Mouse (Mus musculus) MEL (cell line): ENCODE measurements around the gene Muc5ac. TPM values are rescaled to one million over a fixed set of nuclear protein-coding genes. Genes with fewer than 3 reads are reported as not detected.

Experiments
- DNase-seq: peaks from one replicate; pipeline ENCODE4 v3.0.0; 2011; ENCODE audit warnings: low read depth, low spot score
- H3K27ac ChIP-seq: 2 replicates; pipeline ENCODE4 v1.5.1; 2012; ENCODE audit warnings: low read depth, mild to moderate bottlenecking, control low read depth, low read length, moderate library complexity; ENCODE audit not compliant: control insufficient read depth
- H3K27me3 ChIP-seq, 2 experiments: fragments of 150-350 bp in 1 of 2; sonication (generic) in 1 of 2; 2 replicates each; pipeline ENCODE4 v1.6.1; 2012; ENCODE audit warnings: low read length in 2 of 2, mild to moderate bottlenecking in 2 of 2, improper control_type of control experiment in 1 of 2, moderate library complexity in 1 of 2; ENCODE audit not compliant: insufficient read depth in 2 of 2, control insufficient read depth in 1 of 2
- H3K36me3 ChIP-seq, 2 experiments: 2 replicates each; pipeline ENCODE4 v1.6.1; 2012 to 2014; ENCODE audit warnings: low read length in 2 of 2, improper control_type of control experiment in 1 of 2, inconsistent platforms in 1 of 2, mild to moderate bottlenecking in 1 of 2; ENCODE audit not compliant: insufficient read depth in 2 of 2, control insufficient read depth in 1 of 2
- H3K4me1 ChIP-seq, 2 experiments: fragments of 150-350 bp in 1 of 2; sonication (generic) in 1 of 2; 2 replicates each; pipeline ENCODE4 v1.6.1; 2012; ENCODE audit warnings: low read length in 2 of 2, improper control_type of control experiment in 1 of 2, mild to moderate bottlenecking in 1 of 2; ENCODE audit not compliant: insufficient read depth in 2 of 2, control insufficient read depth in 1 of 2
- H3K4me3 ChIP-seq, 2 experiments: fragments of 150-350 bp in 1 of 2; sonication (generic) in 1 of 2; 2 replicates each; pipeline ENCODE4 v1.5.1; 2012; ENCODE audit warnings: low read depth in 2 of 2, low read length in 2 of 2, mild to moderate bottlenecking in 2 of 2, moderate library complexity in 2 of 2, control low read depth in 1 of 2, improper control_type of control experiment in 1 of 2; ENCODE audit not compliant: control insufficient read depth in 1 of 2, insufficient read depth in 1 of 2
- H3K79me2 ChIP-seq: 2 replicates; pipeline ENCODE4 v1.6.1; 2012; ENCODE audit warnings: mild to moderate bottlenecking, low read length, moderate library complexity; ENCODE audit not compliant: control insufficient read depth, poor library complexity, insufficient read depth
- H3K9ac ChIP-seq: 2 replicates; pipeline ENCODE4 v1.6.1; 2012; ENCODE audit warnings: low read depth, mild to moderate bottlenecking, control low read depth, low read length, moderate library complexity; ENCODE audit not compliant: control insufficient read depth, poor library complexity, severe bottlenecking
- H3K9me3 ChIP-seq: fragments of 150-350 bp; sonication (generic); replicated peaks from 2 replicates; pipeline ENCODE4 v1.6.1; 2012; ENCODE audit warnings: mild to moderate bottlenecking, low read length, improper control_type of control experiment, moderate library complexity; ENCODE audit not compliant: insufficient read depth
- BHLHE40 ChIP-seq: IDR thresholded peaks from 2 replicates; pipeline ENCODE4 v1.6.1; 2012; ENCODE audit warnings: low read depth, mild to moderate bottlenecking, inconsistent platforms, low read length, improper control_type of control experiment, borderline replicate concordance
- CHD1 ChIP-seq: IDR thresholded peaks from 2 replicates; pipeline ENCODE4 v1.6.1; 2012; ENCODE audit warnings: low read depth, mild to moderate bottlenecking, inconsistent platforms, low read length, improper control_type of control experiment
- CHD2 ChIP-seq: IDR thresholded peaks from 2 replicates; pipeline ENCODE4 v1.6.1; 2011; ENCODE audit warnings: low read length, improper control_type of control experiment
- CTCF ChIP-seq, 3 experiments: IDR thresholded peaks in 2 of 3; conservative IDR thresholded peaks in 1 of 3; 2 replicates each; pipeline ENCODE4 v1.5.1; 2011 to 2012; ENCODE audit warnings: low read length in 3 of 3, low read depth in 2 of 3, mild to moderate bottlenecking in 2 of 3, improper control_type of control experiment in 1 of 3, inconsistent platforms in 1 of 3, mixed read lengths in 1 of 3, moderate library complexity in 1 of 3; ENCODE audit not compliant: control insufficient read depth in 1 of 3, insufficient read depth in 1 of 3, poor library complexity in 1 of 3, severe bottlenecking in 1 of 3
- E2F4 ChIP-seq: IDR thresholded peaks from 2 replicates; pipeline ENCODE4 v1.6.1; 2011; ENCODE audit warnings: low read depth, low read length, improper control_type of control experiment, borderline replicate concordance
- ELF1 ChIP-seq: IDR thresholded peaks from 2 replicates; pipeline ENCODE4 v1.6.1; 2014; ENCODE audit warnings: low read depth, mild to moderate bottlenecking, inconsistent platforms, low read length, improper control_type of control experiment, moderate library complexity
- EP300 ChIP-seq, 2 experiments: IDR thresholded peaks; 2 replicates each; pipeline ENCODE4 v1.6.1; 2011; ENCODE audit warnings: improper control_type of control experiment in 2 of 2, low read length in 2 of 2, low read depth in 1 of 2, mild to moderate bottlenecking in 1 of 2
- ETS1 ChIP-seq: IDR thresholded peaks from 2 replicates; pipeline ENCODE4 v1.6.1; 2012; ENCODE audit warnings: low read depth, mild to moderate bottlenecking, inconsistent platforms, low read length, improper control_type of control experiment, moderate library complexity
- GABPA ChIP-seq: IDR thresholded peaks from 2 replicates; pipeline ENCODE4 v1.6.1; 2012; ENCODE audit warnings: low read depth, mild to moderate bottlenecking, inconsistent platforms, low read length, improper control_type of control experiment, moderate library complexity
- GATA1 ChIP-seq: IDR thresholded peaks from 2 replicates; pipeline ENCODE4 v1.6.1; 2011; ENCODE audit warnings: low read depth, low read length, improper control_type of control experiment
- HCFC1 ChIP-seq: IDR thresholded peaks from 2 replicates; pipeline ENCODE4 v1.6.1; 2012; ENCODE audit warnings: low read depth, mild to moderate bottlenecking, inconsistent platforms, low read length, improper control_type of control experiment, moderate library complexity
- JUND ChIP-seq: IDR thresholded peaks from 2 replicates; pipeline ENCODE4 v1.6.1; 2011; ENCODE audit warnings: low read depth, mild to moderate bottlenecking, improper control_type of control experiment, low read length
- KAT2A ChIP-seq: conservative IDR thresholded peaks from 2 replicates; pipeline ENCODE4 v1.6.1; 2012; ENCODE audit warnings: low read depth, low read length, improper control_type of control experiment, inconsistent platforms
- MAX ChIP-seq: IDR thresholded peaks from 2 replicates; pipeline ENCODE4 v1.6.1; 2011; ENCODE audit warnings: low read length, improper control_type of control experiment
- MAZ ChIP-seq: IDR thresholded peaks from 2 replicates; pipeline ENCODE4 v1.6.1; 2012; ENCODE audit warnings: low read depth, mild to moderate bottlenecking, inconsistent platforms, low read length, improper control_type of control experiment
- MEF2A ChIP-seq: IDR thresholded peaks from 2 replicates; pipeline ENCODE4 v1.6.1; 2014; ENCODE audit warnings: low read depth, mild to moderate bottlenecking, inconsistent platforms, low read length, improper control_type of control experiment; ENCODE audit not compliant: poor library complexity, insufficient replicate concordance, severe bottlenecking; ENCODE audit errors: extremely low read depth
- MXI1 ChIP-seq: IDR thresholded peaks from 2 replicates; pipeline ENCODE4 v1.6.1; 2011; ENCODE audit warnings: mild to moderate bottlenecking, low read depth, low read length, improper control_type of control experiment
- MYB ChIP-seq: IDR thresholded peaks from 2 replicates; pipeline ENCODE4 v1.6.1; 2011; ENCODE audit warnings: mild to moderate bottlenecking, low read depth, low read length, improper control_type of control experiment
- MYC ChIP-seq: IDR thresholded peaks from 2 replicates; pipeline ENCODE4 v1.6.1; 2011; ENCODE audit warnings: low read depth, mild to moderate bottlenecking, low read length, improper control_type of control experiment, moderate library complexity
- NELFE ChIP-seq: IDR thresholded peaks from 2 replicates; pipeline ENCODE4 v1.6.1; 2011; ENCODE audit warnings: low read depth, low read length, improper control_type of control experiment
- POLR2AphosphoS5 ChIP-seq: IDR thresholded peaks from 2 replicates; pipeline ENCODE4 v1.6.1; 2012; ENCODE audit warnings: low read depth, borderline replicate concordance, mild to moderate bottlenecking, inconsistent platforms, low read length, moderate library complexity, mixed read lengths
- RAD21 ChIP-seq: IDR thresholded peaks from 2 replicates; pipeline ENCODE4 v1.6.1; 2011; ENCODE audit warnings: mild to moderate bottlenecking, low read depth, low read length, improper control_type of control experiment
- RCOR1 ChIP-seq: IDR thresholded peaks from 2 replicates; pipeline ENCODE4 v1.6.1; 2012; ENCODE audit warnings: low read depth, mild to moderate bottlenecking, inconsistent platforms, low read length, improper control_type of control experiment
- SIN3A ChIP-seq: IDR thresholded peaks from 2 replicates; pipeline ENCODE4 v1.6.1; 2012; ENCODE audit warnings: low read length, improper control_type of control experiment, inconsistent platforms
- TCF12 ChIP-seq: IDR thresholded peaks from 2 replicates; pipeline ENCODE4 v1.6.1; 2014; ENCODE audit warnings: low read depth, mild to moderate bottlenecking, inconsistent platforms, low read length, improper control_type of control experiment, moderate library complexity
- UBTF ChIP-seq: IDR thresholded peaks from 2 replicates; pipeline ENCODE4 v1.6.1; 2012; ENCODE audit warnings: low read depth, mild to moderate bottlenecking, inconsistent platforms, low read length, improper control_type of control experiment, moderate library complexity, borderline replicate concordance; ENCODE audit not compliant: insufficient read depth
- USF1 ChIP-seq: IDR thresholded peaks from 2 replicates; pipeline ENCODE4 v1.6.1; 2014; ENCODE audit warnings: low read depth, mild to moderate bottlenecking, inconsistent platforms, low read length, improper control_type of control experiment, moderate library complexity
- ZC3H11A ChIP-seq: IDR thresholded peaks from 2 replicates; pipeline ENCODE4 v1.6.1; 2012; ENCODE audit warnings: low read depth, mild to moderate bottlenecking, inconsistent platforms, low read length, improper control_type of control experiment
- ZKSCAN1 ChIP-seq: IDR thresholded peaks from 2 replicates; pipeline ENCODE4 v1.6.1; 2012; ENCODE audit warnings: low read depth, mild to moderate bottlenecking, inconsistent platforms, low read length, improper control_type of control experiment, moderate library complexity
- ZMIZ1 ChIP-seq: IDR thresholded peaks from 2 replicates; pipeline ENCODE4 v1.6.1; 2012; ENCODE audit warnings: low read depth, mild to moderate bottlenecking, inconsistent platforms, low read length, improper control_type of control experiment, moderate library complexity
- polyA plus RNA-seq, 2 experiments: library from polyadenylated mRNA; stranded (reverse) in 1 of 2; unstranded in 1 of 2; fragments of >175 nt in 1 of 2; fragments of >200 nt in 1 of 2; gene quantifications; 2 replicates each; pipeline versions ENCODE4 v1.2.1 to v1.2.4; 2012; ENCODE audit warnings: low replicate concordance in 2 of 2, low read depth in 1 of 2; ENCODE audit not compliant: insufficient read length in 2 of 2, insufficient read depth in 1 of 2, missing spikeins in 1 of 2
- total RNA-seq: library from RNA; depleted of rRNA; stranded (reverse); fragments of 300-350 nt; gene quantifications from 2 replicates; pipeline ENCODE4 v1.2.3, GENCODE M21; 2012

Gene Muc5ac
- total and polyA plus RNA-seq, 3 experiments = not detected

DNA sequence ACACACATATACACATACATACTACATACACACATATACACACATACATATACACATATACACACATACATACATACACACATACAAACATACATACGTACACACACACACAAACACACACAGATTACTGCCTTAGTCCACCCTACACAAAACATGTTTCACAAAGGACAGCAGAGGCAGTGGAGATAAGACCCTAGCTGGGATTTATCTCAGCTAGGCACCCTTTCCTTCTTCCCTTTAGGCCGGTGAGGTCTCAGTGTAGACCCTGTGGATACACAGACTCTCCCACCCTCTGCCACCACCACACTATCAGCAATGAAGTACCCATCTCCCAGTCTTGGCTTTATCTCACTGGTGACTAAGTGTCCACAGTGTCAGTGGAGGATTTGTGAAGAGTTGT, 13.9 kb upstream of the Muc5ac start (continued):
- TF ChIP-seq CHD2 (no peak), MEF2A (no peak), POLR2AphosphoS5 (no peak), RAD21 (no peak), ZKSCAN1 (no peak), UBTF (no peak), ZC3H11A (no peak), ELF1 (no peak), MXI1 (no peak), NELFE (no peak), MAX (no peak), KAT2A (no peak), HCFC1 (no peak)

DNA sequence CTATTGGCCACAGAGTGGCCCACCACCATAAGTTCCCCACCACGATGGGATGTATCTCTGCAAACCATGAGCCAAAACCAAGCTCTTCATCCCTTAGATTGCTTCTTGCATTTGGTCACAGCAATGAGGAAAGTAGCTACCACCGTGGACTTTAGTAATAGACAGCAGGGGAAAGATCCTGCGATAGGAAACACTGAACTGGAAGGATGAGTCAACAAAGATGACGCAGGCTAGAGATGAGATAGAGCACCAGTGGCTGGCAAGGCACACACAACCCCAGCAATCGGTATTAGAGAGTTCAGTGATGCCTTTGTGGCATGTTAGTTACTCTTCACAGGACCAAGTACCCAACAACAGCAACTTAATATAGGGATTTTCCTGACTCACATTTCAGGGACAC, 12.6 kb upstream of the Muc5ac start:
- Histone ChIP-seq H3K9me3 (no peaks in the 10 kb centered on the region), H3K27ac (no peak overlapping the region; the same call in 1 of the 2 replicates), H3K79me2 (no peaks in the 10 kb centered on the region), H3K4me1 (peaks cover 32 to 53% of the 10 kb centered on the region in 2 experiments), H3K27me3 (peaks cover 2 to 6% of the 10 kb centered on the region in 2 experiments; a peak in 3 of 4 replicates), H3K9ac (no peak overlapping the region), H3K4me3 (no peak overlapping the region), H3K36me3 (peaks cover 0 to 44% of the 10 kb centered on the region in 2 experiments; a peak in 2 of 4 replicates)
- DNase-seq = peak; percentile 25
- TF ChIP-seq NELFE = no peak
- TF ChIP-seq EP300 (IDR thresholded peaks at IDR 0.05; ENCODE audit: low read depth in 1 of 2, low read length in 2 of 2) = peak in 1 of 2 experiments; percentile 53; a peak in 2 of 4 replicates
- peak; percentile 14; the same call in 1 of the 2 replicates for TF ChIP-seq JUND
- TF ChIP-seq ETS1 = 0 out of 2 replicates have a peak, but pooled peaks have one; percentile 50
- no peak for TF ChIP-seq ZMIZ1
- no peak for TF ChIP-seq MAZ
- TF ChIP-seq MXI1 = no peak
- TF ChIP-seq GATA1 = peak; percentile 53
- no peak for TF ChIP-seq E2F4
- TF ChIP-seq TCF12 = no peak
- no peak for TF ChIP-seq HCFC1
- TF ChIP-seq CTCF (IDR thresholded peaks at IDR 0.05 in 2 of 3, conservative IDR thresholded peaks at IDR 0.05 in 1 of 3; ENCODE audit: control insufficient read depth in 1 of 3, insufficient read depth in 1 of 3, low read depth in 2 of 3, low read length in 3 of 3, poor library complexity in 1 of 3, severe bottlenecking in 1 of 3) = no peak
- no peak for TF ChIP-seq USF1
- no peak for TF ChIP-seq MYC
- TF ChIP-seq ZKSCAN1 = no peak
- no peak for TF ChIP-seq GABPA
- no peak for TF ChIP-seq ZC3H11A
- TF ChIP-seq KAT2A = no peak
- no peak for TF ChIP-seq MYB
- TF ChIP-seq MAX = no peak
- TF ChIP-seq SIN3A = 0 out of 2 replicates have a peak, but pooled peaks have one; percentile 23
- no peak for TF ChIP-seq POLR2AphosphoS5
- no peak for TF ChIP-seq BHLHE40
- no peak for TF ChIP-seq RCOR1
- no peak for TF ChIP-seq ELF1
- TF ChIP-seq CHD1 = no peak
- no peak for TF ChIP-seq CHD2
